Comparison of ENCODE assay signal across 8 mouse cellular contexts in genomic region chr11:120051124-120051811, GRCm38 (mm10). TPM values are rescaled to one million over a fixed set of nuclear protein-coding genes. Genes with fewer than 3 reads are reported as not detected.
DNase-seq lines count a peak whose midpoint lies in the region; ATAC-seq lines count a peak whose summit lies in the region.

No protein-coding gene starts in this region.

- no peak for ATAC-seq in forebrain, embryonic 14.5 days
- no peak for ATAC-seq in hindbrain, embryonic 14.5 days (ENCODE audit: low FRiP score)
- ATAC-seq in stomach, embryonic 16.5 days (ENCODE audit: insufficient read depth, low FRiP score), result no peak

- DNase-seq in forebrain, embryonic 10.5 days (ENCODE audit: extremely low spot score, low spot score), result no peak
- DNase-seq in forebrain, embryonic 14.5 days (ENCODE audit: low spot score), result no peak
- peak; percentile 49 for DNase-seq in ovary, adult 18-20 months (ENCODE audit: low spot score)
- no peak for DNase-seq in ovary, postnatal 14 days (ENCODE audit: low spot score)
- no peak for DNase-seq in hindbrain, embryonic 14.5 days (ENCODE audit: low spot score)
- no peak for DNase-seq in testis, postnatal 10 days (ENCODE audit: low spot score)
- DNase-seq in right cerebral cortex, postnatal 10 days (ENCODE audit: low spot score in 2 of 2), result no peak

- no peaks in the 10 kb centered on the region for H3K36me3 ChIP-seq in forebrain, embryonic 10.5 days (replicated peaks)
- no peaks in the 10 kb centered on the region for H3K36me3 ChIP-seq in forebrain, embryonic 14.5 days (ENCODE audit: control insufficient read depth, insufficient read depth, low read length)
- no peaks in the 10 kb centered on the region for H3K36me3 ChIP-seq in hindbrain, embryonic 14.5 days (replicated peaks; ENCODE audit: control insufficient read depth, insufficient read depth)
- H3K36me3 ChIP-seq in stomach, embryonic 16.5 days (ENCODE audit: control insufficient read depth, insufficient read depth, low read length), result no peaks in the 10 kb centered on the region

- H3K4me3 ChIP-seq in forebrain, embryonic 10.5 days, result no peak overlapping the region
- H3K4me3 ChIP-seq in forebrain, embryonic 14.5 days (ENCODE audit: low read depth, low read length), result no peak overlapping the region
- H3K4me3 ChIP-seq in hindbrain, embryonic 14.5 days (replicated peaks; ENCODE audit: low read length), result no peak overlapping the region
- no peak overlapping the region for H3K4me3 ChIP-seq in stomach, embryonic 16.5 days (replicated peaks; ENCODE audit: low read length)

- no peaks in the 10 kb centered on the region for H3K9me3 ChIP-seq in forebrain, embryonic 10.5 days
- no peaks in the 10 kb centered on the region for H3K9me3 ChIP-seq in forebrain, embryonic 14.5 days (replicated peaks; ENCODE audit: control insufficient read depth, low read length)
- H3K9me3 ChIP-seq in hindbrain, embryonic 14.5 days (ENCODE audit: control insufficient read depth, low read length), result no peaks in the 10 kb centered on the region
- no peaks in the 10 kb centered on the region for H3K9me3 ChIP-seq in stomach, embryonic 16.5 days (replicated peaks; ENCODE audit: control insufficient read depth, low read length)

- peaks cover 53% of the 10 kb centered on the region for H3K27me3 ChIP-seq in forebrain, embryonic 10.5 days (ENCODE audit: poor library complexity, severe bottlenecking)
- no peaks in the 10 kb centered on the region for H3K27me3 ChIP-seq in forebrain, embryonic 14.5 days (replicated peaks; ENCODE audit: control insufficient read depth, insufficient read depth, low read length)
- no peaks in the 10 kb centered on the region; the same call in 1 of the 2 replicates for H3K27me3 ChIP-seq in hindbrain, embryonic 14.5 days (ENCODE audit: control insufficient read depth, insufficient read depth, low read length)
- peaks cover 18% of the 10 kb centered on the region for H3K27me3 ChIP-seq in stomach, embryonic 16.5 days (ENCODE audit: control insufficient read depth, insufficient read depth, low read length)

- no peak overlapping the region for H3K4me2 ChIP-seq in forebrain, embryonic 14.5 days (ENCODE audit: low read length)
- H3K4me2 ChIP-seq in hindbrain, embryonic 14.5 days (replicated peaks), result no peak overlapping the region
- no peak overlapping the region for H3K4me2 ChIP-seq in stomach, embryonic 16.5 days (ENCODE audit: low read depth, low read length)

- 57% methylated on average over 14 of the region's 14 CpGs for WGBS in forebrain, embryonic 10.5 days
- 47% methylated on average over 14 of the region's 14 CpGs for WGBS in forebrain, embryonic 14.5 days
- WGBS in hindbrain, embryonic 14.5 days, result 27% methylated on average over 14 of the region's 14 CpGs
- 46% methylated on average over 14 of the region's 14 CpGs for WGBS in stomach, embryonic 16.5 days

- H3K4me1 ChIP-seq in forebrain, embryonic 10.5 days, result peaks cover 40% of the 10 kb centered on the region
- H3K4me1 ChIP-seq in forebrain, embryonic 14.5 days (ENCODE audit: control insufficient read depth, insufficient read depth, low read length), result peaks cover 11% of the 10 kb centered on the region
- H3K4me1 ChIP-seq in hindbrain, embryonic 14.5 days (replicated peaks; ENCODE audit: control insufficient read depth, insufficient read depth, low read length), result peaks cover 26% of the 10 kb centered on the region
- H3K4me1 ChIP-seq in stomach, embryonic 16.5 days (ENCODE audit: control insufficient read depth, insufficient read depth, low read length), result peaks cover 25% of the 10 kb centered on the region; the same call in 1 of the 2 replicates

- H3K27ac ChIP-seq in forebrain, embryonic 10.5 days, result peak overlapping the region; percentile 33; the same call in 1 of the 2 replicates
- H3K27ac ChIP-seq in forebrain, embryonic 14.5 days (ENCODE audit: low read depth, low read length), result no peak overlapping the region; the same call in 1 of the 2 replicates
- 0 out of 2 replicates have a peak overlapping the region, but pooled peaks have one; percentile 40 for H3K27ac ChIP-seq in hindbrain, embryonic 14.5 days
- H3K27ac ChIP-seq in stomach, embryonic 16.5 days (ENCODE audit: low read length), result no peak overlapping the region

- H3K9ac ChIP-seq in forebrain, embryonic 14.5 days (ENCODE audit: low read length), result no peak overlapping the region
- no peak overlapping the region for H3K9ac ChIP-seq in hindbrain, embryonic 14.5 days
- H3K9ac ChIP-seq in stomach, embryonic 16.5 days (ENCODE audit: low read length), result peak overlapping the region; percentile 19; the same call in 1 of the 2 replicates

RNA-seq across cellular contexts. Expression of gene Aatk, which starts 4.3 kb away (rescaled TPM):
- polyA plus RNA-seq in forebrain, embryonic 10.5 days (2016; fragmentation: Nextera tagmentation; extraction: Ambion mirVana), result 1.5 and 1.8 TPM in 2 replicates
- 10.9 and 18.3 TPM in 2 replicates for polyA plus RNA-seq in forebrain, embryonic 14.5 days (2014; fragmentation: Nextera tagmentation; extraction: Ambion mirVana)
- 45.3 and 49.1 TPM in 2 replicates for polyA plus RNA-seq in hindbrain, embryonic 14.5 days (2014; fragmentation: Nextera tagmentation; extraction: Ambion mirVana)
- 1.9 and 3.3 TPM in 2 replicates for polyA plus RNA-seq in stomach, embryonic 16.5 days (2015; fragmentation: Nextera tagmentation; extraction: Ambion mirVana)

RNA-seq across cellular contexts. Expression of gene Cep131, which starts 35.4 kb away (rescaled TPM):
- polyA plus RNA-seq in forebrain, embryonic 10.5 days (2016; fragmentation: Nextera tagmentation; extraction: Ambion mirVana), result 41.4 and 42.5 TPM in 2 replicates
- polyA plus RNA-seq in forebrain, embryonic 14.5 days (2014; fragmentation: Nextera tagmentation; extraction: Ambion mirVana), result 21.7 and 27.2 TPM in 2 replicates
- 27.8 and 28.1 TPM in 2 replicates for polyA plus RNA-seq in hindbrain, embryonic 14.5 days (2014; fragmentation: Nextera tagmentation; extraction: Ambion mirVana)
- polyA plus RNA-seq in stomach, embryonic 16.5 days (2015; fragmentation: Nextera tagmentation; extraction: Ambion mirVana), result 11.8 and 12.0 TPM in 2 replicates

RNA-seq across cellular contexts. Expression of gene Tepsin, which starts 47.3 kb away (rescaled TPM):
- 17.7 and 20.6 TPM in 2 replicates for polyA plus RNA-seq in forebrain, embryonic 10.5 days (2016; fragmentation: Nextera tagmentation; extraction: Ambion mirVana)
- polyA plus RNA-seq in forebrain, embryonic 14.5 days (2014; fragmentation: Nextera tagmentation; extraction: Ambion mirVana), result 12.4 and 14.6 TPM in 2 replicates
- 17.7 and 20.1 TPM in 2 replicates for polyA plus RNA-seq in hindbrain, embryonic 14.5 days (2014; fragmentation: Nextera tagmentation; extraction: Ambion mirVana)
- polyA plus RNA-seq in stomach, embryonic 16.5 days (2015; fragmentation: Nextera tagmentation; extraction: Ambion mirVana), result 19.2 and 21.2 TPM in 2 replicates

RNA-seq across cellular contexts. Expression of gene Ndufaf8, which starts 47.5 kb away (rescaled TPM):
- 87.4 and 97.7 TPM in 2 replicates for polyA plus RNA-seq in forebrain, embryonic 10.5 days (2016; fragmentation: Nextera tagmentation; extraction: Ambion mirVana)
- 59.8 and 84.8 TPM in 2 replicates for polyA plus RNA-seq in forebrain, embryonic 14.5 days (2014; fragmentation: Nextera tagmentation; extraction: Ambion mirVana)
- 47.5 and 62.8 TPM in 2 replicates for polyA plus RNA-seq in hindbrain, embryonic 14.5 days (2014; fragmentation: Nextera tagmentation; extraction: Ambion mirVana)
- polyA plus RNA-seq in stomach, embryonic 16.5 days (2015; fragmentation: Nextera tagmentation; extraction: Ambion mirVana), result 69.2 and 69.3 TPM in 2 replicates

Comparison
In these comparisons a context has a peak if more than half of its experiments do, and no peak if none do; other contexts are left out.
1. H3K27ac ChIP-seq: peak in forebrain, embryonic 10.5 days (single experiment) and hindbrain, embryonic 14.5 days (single experiment); none in forebrain, embryonic 14.5 days (single experiment) and stomach, embryonic 16.5 days (single experiment).